Mouse (Mus musculus) G1E (cell line): Measurements from ENCODE around the gene Hat1.

ENCODE experiments used
- CTCF ChIP-seq: IDR thresholded peaks from 2 replicates; pipeline ENCODE4 v1.5.1; 2012; ENCODE audit warnings: low read depth, low read length, inconsistent platforms, mixed read lengths
- POLR2AphosphoS5 ChIP-seq: IDR thresholded peaks from 2 replicates; pipeline ENCODE4 v1.6.1; 2012; ENCODE audit warnings: low read depth, low read length, inconsistent platforms; ENCODE audit not compliant: insufficient replicate concordance
- TAL1 ChIP-seq: conservative IDR thresholded peaks from 2 replicates; pipeline ENCODE4 v1.6.1; 2012; ENCODE audit warnings: low read depth, low read length, inconsistent platforms, mixed read lengths

GRCm38 (mm10) chr2:71376433-71376906 is 12.3 kb upstream of the Hat1 start:
- TF ChIP-seq CTCF (no peak), POLR2AphosphoS5 (no peak), TAL1 (no peak)
